Mouse (Mus musculus) kidney, embryonic 16.5 days (tissue): ENCODE data around the gene 4933402D24Rik. TPM values are rescaled to one million over a fixed set of nuclear protein-coding genes. Genes with fewer than 3 reads are reported as not detected.

Source experiments
- ATAC-seq: fragments of 200-750 bp; cut with Nextera tagmentation; 2 replicates; pipeline ENCODE4 v1.8.0; 2017; ENCODE audit warnings: moderate TSS enrichment; ENCODE audit not compliant: low FRiP score, low TSS enrichment
- H3K27ac ChIP-seq: fragments of 300-500 bp; sonication (generic); 2 replicates; pipeline ENCODE4 v1.5.1; 2014; ENCODE audit warnings: low read length
- H3K27me3 ChIP-seq: fragments of 300-500 bp; sonication (generic); 2 replicates; pipeline ENCODE4 v1.6.1; 2014; ENCODE audit warnings: low read length, control low read depth, mixed read lengths; ENCODE audit not compliant: insufficient read depth
- H3K36me3 ChIP-seq: fragments of 300-500 bp; sonication (generic); 2 replicates; pipeline ENCODE4 v1.6.1; 2014; ENCODE audit warnings: low read length, control low read depth, mixed read lengths; ENCODE audit not compliant: insufficient read depth
- H3K4me1 ChIP-seq: fragments of 300-500 bp; sonication (generic); 2 replicates; pipeline ENCODE4 v1.6.1; 2014; ENCODE audit warnings: low read length, control low read depth, mixed read lengths; ENCODE audit not compliant: insufficient read depth
- H3K4me2 ChIP-seq: fragments of 300-500 bp; sonication (generic); replicated peaks from 2 replicates; pipeline ENCODE4 v1.6.1; 2014; ENCODE audit warnings: low read depth, low read length
- H3K4me3 ChIP-seq: fragments of 300-500 bp; sonication (generic); 2 replicates; pipeline ENCODE4 v1.5.1; 2014; ENCODE audit warnings: mild to moderate bottlenecking, low read length
- H3K9ac ChIP-seq: fragments of 300-500 bp; sonication (generic); replicated peaks from 2 replicates; pipeline ENCODE4 v1.6.1; 2014; ENCODE audit warnings: low read length
- H3K9me3 ChIP-seq: fragments of 300-500 bp; sonication (generic); 2 replicates; pipeline ENCODE4 v1.6.1; 2016; ENCODE audit warnings: low read length, control low read depth
- WGBS: fragments of 180-500 bp; shearing (Covaris S2); extraction: QIAGEN DNeasy Blood & Tissue Kit; methylation state at CpG from one replicate; pipeline ENCODE4 v1.1.7; 2014; 5-methylcytosine and 5-hydroxymethylcytosine counted together
- polyA plus RNA-seq: library from polyadenylated mRNA; unstranded; fragments of >200 nt; fragmentation: Nextera tagmentation; extraction: Ambion mirVana; gene quantifications from 2 replicates; pipeline ENCODE4 v1.2.1, GENCODE M21; 2015

The 4933402D24Rik gene
- polyA plus RNA-seq: not detected in 2 replicates

DNA sequence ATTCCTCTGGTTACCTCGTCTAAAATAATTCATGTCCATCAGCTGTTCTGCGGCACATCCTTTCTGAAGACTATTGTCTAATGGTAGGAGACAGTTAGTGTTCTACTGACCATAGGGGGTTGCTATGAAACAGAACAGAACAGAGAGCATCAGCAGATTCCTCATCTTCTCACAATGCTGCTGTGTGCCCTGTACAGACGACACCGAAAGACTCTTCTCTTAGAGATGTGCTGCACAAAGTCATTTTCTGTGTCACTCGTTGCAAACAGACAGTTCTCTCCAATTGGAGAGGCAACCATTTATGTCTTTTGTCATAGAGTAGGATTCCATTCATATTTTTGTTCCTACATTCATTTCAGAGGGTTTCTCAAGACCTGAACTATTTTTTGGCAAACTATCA lies at the start of gene 4933402D24Rik:
TSS of gene 4933402D24Rik (minus strand) at position 101 of the 400 bp plus-strand sequence.
- ATAC-seq: no peak
- no peaks in the 10 kb centered on the region for H3K4me1 ChIP-seq
- H3K4me2 ChIP-seq: no peak within 1 kb of the TSS
- H3K4me3 ChIP-seq: no peak within 1 kb of the TSS
- no peak within 1 kb of the TSS for H3K9ac ChIP-seq
- H3K27ac ChIP-seq: no peak within 1 kb of the TSS
- H3K9me3 ChIP-seq: no peaks in the 10 kb centered on the region
- H3K36me3 ChIP-seq: no peaks in the 10 kb centered on the region
- WGBS: 78% methylated on average over 5 of the region's 5 CpGs
- H3K27me3 ChIP-seq: no peaks in the 10 kb centered on the region

DNA sequence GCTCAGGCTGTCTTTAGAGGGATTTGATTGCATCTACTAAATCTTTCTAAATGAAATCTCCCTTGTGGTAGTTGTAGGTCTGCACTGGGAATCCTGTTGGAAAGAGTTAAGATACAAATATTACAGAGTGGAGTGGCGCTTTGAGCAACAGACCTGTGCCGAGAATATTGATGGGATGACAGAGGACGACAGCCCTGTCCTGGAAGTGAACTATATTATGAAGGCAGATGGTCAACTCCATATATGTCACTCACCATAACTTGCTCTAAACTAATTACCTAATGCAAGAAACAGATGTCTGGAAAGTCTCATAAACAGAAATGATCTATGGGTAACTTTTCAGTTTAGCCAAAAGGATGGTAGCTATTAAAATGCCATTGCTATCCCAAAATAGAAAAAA lies 39.5 kb upstream of the 4933402D24Rik start:
- H3K27ac ChIP-seq: no peak overlapping the region
- H3K4me2 ChIP-seq: no peak overlapping the region
- H3K4me3 ChIP-seq: no peak overlapping the region
- ATAC-seq: no peak
- H3K27me3 ChIP-seq: no peaks in the 10 kb centered on the region
- H3K4me1 ChIP-seq: no peaks in the 10 kb centered on the region
- H3K36me3 ChIP-seq: no peaks in the 10 kb centered on the region
- H3K9ac ChIP-seq: no peak overlapping the region
- WGBS: 16% methylated on average over 3 of the region's 3 CpGs
- H3K9me3 ChIP-seq: no peaks in the 10 kb centered on the region

GRCm38 (mm10) chr1:63805095-63805494 lies 36.0 kb upstream of the 4933402D24Rik start:
- no peaks in the 10 kb centered on the region for H3K27me3 ChIP-seq
- H3K9ac ChIP-seq: no peak overlapping the region
- H3K4me1 ChIP-seq: no peaks in the 10 kb centered on the region
- H3K36me3 ChIP-seq: no peaks in the 10 kb centered on the region
- H3K9me3 ChIP-seq: no peaks in the 10 kb centered on the region
- H3K4me2 ChIP-seq: no peak overlapping the region
- no peak overlapping the region for H3K27ac ChIP-seq
- H3K4me3 ChIP-seq: no peak overlapping the region
- no peak for ATAC-seq

DNA sequence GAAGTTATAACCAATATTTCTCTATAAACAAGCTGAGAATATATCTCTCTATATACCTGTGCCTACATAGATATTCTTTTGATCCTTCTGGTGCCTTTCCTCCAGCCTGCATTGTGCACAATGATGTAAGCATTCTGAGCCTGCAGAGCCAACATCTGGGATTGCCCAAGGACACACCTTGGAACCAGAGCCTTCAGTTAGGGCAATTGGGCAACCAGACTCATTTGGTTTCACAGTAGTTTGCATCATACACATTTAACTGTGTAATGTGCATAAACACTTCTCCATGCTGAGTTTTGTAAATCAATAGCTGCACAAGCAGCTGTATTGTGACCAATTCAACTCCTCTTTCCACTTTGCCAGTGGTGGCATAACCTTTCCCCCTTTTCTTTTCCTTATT lies 25.3 kb upstream of the 4933402D24Rik start:
- no peaks in the 10 kb centered on the region for H3K9me3 ChIP-seq
- no peak overlapping the region for H3K4me2 ChIP-seq
- no peaks in the 10 kb centered on the region for H3K4me1 ChIP-seq
- H3K27me3 ChIP-seq: no peaks in the 10 kb centered on the region
- H3K4me3 ChIP-seq: no peak overlapping the region
- no peaks in the 10 kb centered on the region for H3K36me3 ChIP-seq
- no peak for ATAC-seq
- H3K9ac ChIP-seq: no peak overlapping the region
- no peak overlapping the region for H3K27ac ChIP-seq

GRCm38 (mm10) chr1:63776902-63777630 lies 8.0 kb upstream of the 4933402D24Rik start:
- H3K9me3 ChIP-seq: no peaks in the 10 kb centered on the region
- no peaks in the 10 kb centered on the region for H3K36me3 ChIP-seq
- no peak overlapping the region for H3K4me3 ChIP-seq
- no peak for ATAC-seq
- no peaks in the 10 kb centered on the region for H3K4me1 ChIP-seq
- H3K27me3 ChIP-seq: no peaks in the 10 kb centered on the region
- no peak overlapping the region for H3K4me2 ChIP-seq
- H3K27ac ChIP-seq: no peak overlapping the region
- H3K9ac ChIP-seq: no peak overlapping the region
- WGBS: 37% methylated on average over 4 of the region's 4 CpGs

DNA sequence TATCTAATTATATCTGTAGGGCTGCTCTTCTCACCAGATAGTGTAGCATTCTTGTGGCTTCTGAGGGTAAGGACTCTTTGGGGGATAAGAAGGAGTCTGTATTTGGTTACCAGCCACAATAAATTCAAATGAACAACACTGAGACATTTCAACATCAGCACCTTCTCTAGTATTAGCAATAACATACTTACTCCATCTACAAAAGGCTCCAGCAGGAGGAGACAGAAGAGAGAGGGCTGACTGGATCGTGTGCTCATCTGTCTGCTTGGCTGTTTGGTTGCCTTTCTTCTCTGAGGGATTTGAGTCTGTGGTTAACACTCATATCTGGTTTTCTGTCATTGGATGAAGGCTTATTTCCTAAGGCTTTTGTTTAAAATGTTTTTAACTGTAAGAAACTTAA lies 7.3 kb upstream of the 4933402D24Rik start:
- Histone ChIP-seq H3K9me3 (no peaks in the 10 kb centered on the region), H3K36me3 (no peaks in the 10 kb centered on the region), H3K4me2 (no peak overlapping the region), H3K4me3 (no peak overlapping the region), H3K27me3 (no peaks in the 10 kb centered on the region), H3K4me1 (no peaks in the 10 kb centered on the region), H3K27ac (no peak overlapping the region), H3K9ac (no peak overlapping the region)
- 26% methylated on average over 1 of the region's 1 CpGs for WGBS
- no peak for ATAC-seq

GRCm38 (mm10) chr1:63770309-63770708 lies 1.2 kb upstream of the 4933402D24Rik start:
- Histone ChIP-seq H3K36me3 (no peaks in the 10 kb centered on the region), H3K27me3 (no peaks in the 10 kb centered on the region), H3K9me3 (no peaks in the 10 kb centered on the region), H3K4me3 (no peak overlapping the region), H3K27ac (no peak overlapping the region), H3K4me1 (no peaks in the 10 kb centered on the region), H3K4me2 (no peak overlapping the region), H3K9ac (no peak overlapping the region)
- no peak for ATAC-seq
- WGBS: 66% methylated on average over 7 of the region's 7 CpGs

- ATAC-seq: no peak
- Histone ChIP-seq H3K27me3 (no peaks in the 10 kb centered on the region), H3K4me3 (no peak overlapping the region), H3K27ac (0 out of 2 replicates have a peak overlapping the region, but pooled peaks have one; percentile 15), H3K9me3 (no peaks in the 10 kb centered on the region), H3K9ac (no peak overlapping the region), H3K4me2 (no peak overlapping the region), H3K4me1 (peaks cover 4% of the 10 kb centered on the region; the same call in 1 of the 2 replicates), H3K36me3 (no peaks in the 10 kb centered on the region)
- 48% methylated on average over 8 of the region's 8 CpGs for WGBS
Measured at GRCm38 (mm10) chr1:63768112-63768511, 955 bp downstream of the 4933402D24Rik start.

DNA sequence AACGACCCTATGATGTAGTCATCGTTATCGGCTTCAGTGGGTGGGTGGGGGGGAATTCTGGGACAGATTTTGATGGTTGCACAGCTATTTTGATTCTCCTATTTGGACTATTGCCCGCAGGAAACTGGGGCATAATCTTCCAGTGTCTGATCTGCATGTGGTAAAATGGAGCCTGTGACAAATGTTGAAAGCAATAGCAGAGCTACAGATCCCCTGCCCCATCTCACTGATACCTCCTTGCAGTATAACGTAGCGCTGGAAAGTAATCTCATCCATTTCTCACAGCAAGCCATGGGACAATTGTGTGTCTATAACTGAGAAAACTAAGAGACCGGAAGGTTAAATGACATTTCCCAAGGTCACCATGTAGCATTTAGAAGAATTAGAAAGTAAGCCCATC lies 4.7 kb downstream of the 4933402D24Rik start:
- Histone ChIP-seq H3K9me3 (no peaks in the 10 kb centered on the region), H3K27ac (no peak overlapping the region), H3K4me1 (peaks cover 6% of the 10 kb centered on the region; the same call in 1 of the 2 replicates), H3K36me3 (no peaks in the 10 kb centered on the region), H3K4me3 (no peak overlapping the region), H3K4me2 (no peak overlapping the region), H3K27me3 (no peaks in the 10 kb centered on the region), H3K9ac (no peak overlapping the region)
- 90% methylated on average over 7 of the region's 7 CpGs for WGBS
- no peak for ATAC-seq

DNA sequence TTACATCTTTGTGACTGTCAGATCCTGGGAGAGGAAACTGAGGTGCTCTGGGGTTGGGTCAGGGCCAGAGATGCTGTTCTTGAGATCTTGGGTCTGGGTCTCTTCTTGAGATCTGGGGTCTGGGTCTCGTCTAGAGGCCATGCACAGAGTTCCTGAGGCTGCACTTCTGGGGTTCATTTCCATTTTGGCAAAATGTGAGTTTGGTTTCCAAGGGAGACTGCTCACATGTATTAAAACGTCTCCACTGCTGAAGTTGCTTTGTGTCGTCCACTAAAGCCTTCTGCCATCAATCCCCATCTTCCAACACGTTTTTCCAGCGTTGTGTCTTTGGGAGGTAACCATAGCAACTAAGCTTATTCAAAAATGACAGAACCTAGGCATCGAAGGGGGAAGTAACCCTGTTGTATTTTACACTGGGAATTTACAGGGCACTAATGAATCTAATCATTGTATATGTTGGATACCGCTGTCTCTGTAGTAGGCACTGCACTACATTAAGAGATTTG lies 5.1 kb downstream of the 4933402D24Rik start:
- Histone ChIP-seq H3K4me3 (no peak overlapping the region), H3K27me3 (no peaks in the 10 kb centered on the region), H3K9ac (no peak overlapping the region), H3K36me3 (no peaks in the 10 kb centered on the region), H3K4me1 (peaks cover 6% of the 10 kb centered on the region; the same call in 1 of the 2 replicates), H3K27ac (0 out of 2 replicates have a peak overlapping the region, but pooled peaks have one; percentile 33), H3K4me2 (no peak overlapping the region), H3K9me3 (no peaks in the 10 kb centered on the region)
- no peak for ATAC-seq
- 52% methylated on average over 7 of the region's 7 CpGs for WGBS
